In genomic region chr5:33341165-33341564, GRCm38 (mm10) we compare ENCODE assay signal across 22 mouse cellular contexts.
"Had no signal": no experiment of that assay in that cellular context is flagged by ENCODE, and none has a peak within 500 bp of the region (broad histone marks: within the 10 kb centered on the region; RNA-seq: fewer than 3 reads in every experiment).

No protein-coding gene starts in this region.

- DNase-seq: forebrain, postnatal 0 days; gastrocnemius, postnatal 10 days; gastrocnemius, postnatal 25 days; heart, adult 18-20 months; kidney, adult 18-20 months; kidney, adult 9 months; kidney, postnatal 14 days; kidney, postnatal 4 days; layer of hippocampus, postnatal 36 days; left cerebral cortex, postnatal 4 days had no signal

- H3K27ac ChIP-seq: heart, embryonic 10.5 days; hindbrain, embryonic 13.5 days; hindbrain, embryonic 15.5 days; intestine, embryonic 15.5 days; kidney, embryonic 15.5 days; kidney, postnatal 0 days; layer of hippocampus, adult 2 months; limb, embryonic 13.5 days; limb, embryonic 15.5 days; liver, embryonic 12.5 days; liver, embryonic 14.5 days had no signal

- H3K4me2 ChIP-seq: heart, embryonic 12.5 days; hindbrain, embryonic 13.5 days; hindbrain, embryonic 15.5 days; intestine, embryonic 15.5 days; kidney, embryonic 15.5 days; limb, embryonic 13.5 days; limb, embryonic 15.5 days; liver, embryonic 12.5 days had no signal

- H3K36me3 ChIP-seq: hindbrain, embryonic 15.5 days had no signal

- H3K4me3 ChIP-seq: heart, embryonic 10.5 days; heart, embryonic 12.5 days; hindbrain, embryonic 13.5 days; hindbrain, embryonic 15.5 days; intestine, embryonic 15.5 days; kidney, embryonic 15.5 days; layer of hippocampus, adult 2 months; limb, embryonic 13.5 days; limb, embryonic 15.5 days; liver, embryonic 12.5 days had no signal

- H3K27me3 ChIP-seq: heart, embryonic 12.5 days; hindbrain, embryonic 13.5 days; hindbrain, embryonic 15.5 days; intestine, embryonic 15.5 days; kidney, embryonic 15.5 days; limb, embryonic 13.5 days; limb, embryonic 15.5 days; liver, embryonic 12.5 days had no signal
